Mouse (Mus musculus): Measurements from ENCODE around the gene Polr3h. TPM values are rescaled to one million over a fixed set of nuclear protein-coding genes. Genes with fewer than 3 reads are reported as not detected.

Polr3h gene
- polyA plus RNA-seq, 1 experiment, result 164 TPM

DNA sequence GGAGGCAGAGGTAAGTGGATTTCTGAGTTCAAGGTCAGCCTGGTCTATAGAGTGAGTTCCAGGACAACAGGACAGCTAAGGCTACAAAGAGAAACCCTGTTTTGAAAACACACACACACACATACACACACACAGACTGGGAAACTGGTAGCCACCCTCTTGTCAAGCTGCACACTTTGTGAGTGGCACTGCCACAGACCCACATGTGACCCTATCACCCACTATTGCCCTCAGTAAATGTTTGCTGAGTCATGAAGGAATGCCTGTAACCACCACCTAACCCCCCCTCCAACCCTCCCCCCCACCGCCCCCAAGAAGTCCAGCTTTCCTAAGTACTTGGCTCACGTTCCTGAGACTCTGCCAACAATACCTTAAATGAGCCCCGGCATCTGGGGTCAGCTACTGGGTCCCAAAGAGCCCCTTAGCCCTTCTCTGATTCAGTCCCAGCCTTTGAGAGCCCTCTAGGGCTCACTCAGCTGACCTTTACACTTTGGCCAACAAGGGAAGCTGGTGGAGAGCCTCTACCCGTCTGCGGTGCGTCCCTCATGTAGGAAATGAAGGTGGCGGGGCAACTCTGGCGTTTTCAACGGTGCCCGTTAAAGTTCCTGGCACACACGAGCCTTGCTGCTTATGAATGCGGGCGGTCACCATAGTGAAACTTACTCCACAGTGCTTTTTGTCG, 87.3 kb downstream of the Polr3h start:
- Histone ChIP-seq H3K27me3 (ENCODE audit: control insufficient read depth, insufficient read depth, insufficient read length) (no peaks in the 10 kb centered on the region), H3K79me2 (ENCODE audit: control insufficient read depth, insufficient read depth) (no peaks in the 10 kb centered on the region), H3K36me3 (ENCODE audit: control insufficient read depth, insufficient read depth) (no peaks in the 10 kb centered on the region), H3K79me3 (ENCODE audit: low read depth) (no peaks in the 10 kb centered on the region), H3ac (ENCODE audit: control insufficient read depth, insufficient read length, low read depth) (no peak overlapping the region), H3K4me3 (ENCODE audit: insufficient read depth, poor library complexity, severe bottlenecking) (no peak overlapping the region)
- no peak for TF ChIP-seq CEBPB (IDR thresholded peaks at IDR 0.05; ENCODE audit: low read depth)
- TF ChIP-seq FOSL1 (IDR thresholded peaks at IDR 0.05; ENCODE audit: insufficient read depth, low read length, poor library complexity, severe bottlenecking), result no peak
- no peak for TF ChIP-seq MYOG (IDR thresholded peaks at IDR 0.05; ENCODE audit: control insufficient read depth, extremely low read depth, insufficient read length)
- TF ChIP-seq CTCF (IDR thresholded peaks at IDR 0.05; ENCODE audit: control insufficient read depth, insufficient read depth, insufficient read length), result no peak
- TF ChIP-seq USF1 (IDR thresholded peaks at IDR 0.05; ENCODE audit: low read depth), result no peak
- TF ChIP-seq MAX (IDR thresholded peaks at IDR 0.05), result no peak
- TF ChIP-seq MYOD1 (IDR thresholded peaks at IDR 0.05; ENCODE audit: control insufficient read depth, insufficient read length, low read depth), result no peak

Other genes starting within 250 kb of the Polr3h start
- 1.5 TPM for gene Chadl, start 229.0 kb downstream of the Polr3h start, polyA plus RNA-seq (2012; fragmentation: generic; extraction: Trizol)
- gene Zc3h7b, start 181.2 kb downstream of the Polr3h start, polyA plus RNA-seq (2012; fragmentation: generic; extraction: Trizol), result 46.9 TPM
- 233 TPM for gene Rangap1, start 180.7 kb downstream of the Polr3h start, polyA plus RNA-seq (2012; fragmentation: generic; extraction: Trizol)
- gene Tef, start 123.8 kb downstream of the Polr3h start, polyA plus RNA-seq (2012; fragmentation: generic; extraction: Trizol), result 32.6 TPM
- gene Tob2, start 67.4 kb downstream of the Polr3h start, polyA plus RNA-seq (2012; fragmentation: generic; extraction: Trizol), result 37.5 TPM
- gene Phf5a, start 54.3 kb downstream of the Polr3h start, polyA plus RNA-seq (2012; fragmentation: generic; extraction: Trizol), result 156 TPM
- 368 TPM for gene Aco2, start 53.9 kb downstream of the Polr3h start, polyA plus RNA-seq (2012; fragmentation: generic; extraction: Trizol)
- 1.7 TPM for gene Csdc2, start 10.5 kb upstream of the Polr3h start, polyA plus RNA-seq (2012; fragmentation: generic; extraction: Trizol)
- 66.6 TPM for gene Pmm1, start 34.7 kb upstream of the Polr3h start, polyA plus RNA-seq (2012; fragmentation: generic; extraction: Trizol)
- gene 1700029P11Rik, start 54.3 kb upstream of the Polr3h start, polyA plus RNA-seq (2012; fragmentation: generic; extraction: Trizol), result not detected
- gene Xrcc6, start 61.6 kb upstream of the Polr3h start, polyA plus RNA-seq (2012; fragmentation: generic; extraction: Trizol), result 53.7 TPM
- 56.6 TPM for gene Desi1, start 107.6 kb upstream of the Polr3h start, polyA plus RNA-seq (2012; fragmentation: generic; extraction: Trizol)
- 238 TPM for gene Snu13, start 121.4 kb upstream of the Polr3h start, polyA plus RNA-seq (2012; fragmentation: generic; extraction: Trizol)
- gene 4930407I10Rik, start 132.9 kb upstream of the Polr3h start, polyA plus RNA-seq (2012; fragmentation: generic; extraction: Trizol), result not detected
- gene Mei1, start 143.8 kb upstream of the Polr3h start, polyA plus RNA-seq (2012; fragmentation: generic; extraction: Trizol), result not detected
- 20.2 TPM for gene Ccdc134, start 201.7 kb upstream of the Polr3h start, polyA plus RNA-seq (2012; fragmentation: generic; extraction: Trizol)
- 180 TPM for gene Srebf2, start 220.9 kb upstream of the Polr3h start, polyA plus RNA-seq (2012; fragmentation: generic; extraction: Trizol)